Mouse (Mus musculus) embryo, embryonic 9.5 days (tissue): Measurements from ENCODE around the gene Kcnj6.
"Not testable (repeated sequence)": the region's sequence is repeated elsewhere in the genome, so short reads cannot be mapped to it uniquely, and the experiment has no call there.

Experiments
- DNase-seq: peaks from one replicate; pipeline ENCODE4 v3.0.0-alpha.2; 2017; ENCODE audit errors: extremely low spot score

Kcnj6 gene

GRCm38 (mm10) chr16:94850393-94850792, 147.1 kb downstream of the Kcnj6 start:
- DNase-seq: no peak

DNA sequence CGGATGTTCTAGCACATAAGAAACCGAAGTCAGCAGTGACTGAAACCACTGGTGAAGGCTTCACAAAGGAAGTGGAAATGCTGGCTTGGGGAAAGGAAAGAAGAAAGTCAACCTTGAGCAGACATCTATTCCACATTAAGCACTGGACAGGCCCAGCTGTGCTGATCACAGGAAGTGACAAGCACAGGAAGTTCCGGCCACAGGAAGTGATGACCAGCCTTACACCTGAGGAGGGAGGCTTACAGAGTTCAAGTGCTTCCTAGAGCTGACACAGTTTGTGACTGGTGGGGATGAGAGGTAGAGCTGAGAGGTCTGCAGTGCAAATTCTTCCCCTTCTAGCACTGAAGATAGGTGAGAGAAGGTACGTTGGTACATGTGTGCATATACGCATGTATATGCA, 151.5 kb downstream of the Kcnj6 start:
- no peak for DNase-seq

- DNase-seq: no peak
Measured at GRCm38 (mm10) chr16:94844769-94845168, 152.7 kb downstream of the Kcnj6 start.

- DNase-seq: no peak
Measured at GRCm38 (mm10) chr16:94839398-94839797, 158.1 kb downstream of the Kcnj6 start.

DNA sequence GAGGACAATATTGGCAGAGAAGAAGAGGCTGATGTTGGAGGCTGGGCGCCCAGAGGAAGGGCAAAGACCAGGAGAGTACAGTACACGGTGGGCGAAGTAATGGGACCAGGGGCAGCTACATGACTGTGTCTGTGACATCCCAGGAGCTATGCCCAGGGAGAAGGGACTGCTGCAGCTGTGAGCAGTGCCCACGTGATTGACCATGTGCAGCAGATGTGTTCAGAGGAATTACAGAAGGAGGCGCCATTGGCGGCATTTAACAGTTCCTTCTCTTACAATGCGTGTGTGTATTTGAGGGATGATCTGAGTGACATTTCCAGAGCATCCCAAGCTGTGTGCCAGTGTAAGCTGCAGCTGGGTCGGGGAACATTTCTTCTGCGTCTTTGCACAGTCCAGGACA, 159.6 kb downstream of the Kcnj6 start:
- no peak for DNase-seq

GRCm38 (mm10) chr16:94834502-94834901, 163.0 kb downstream of the Kcnj6 start:
- DNase-seq: no peak

DNA sequence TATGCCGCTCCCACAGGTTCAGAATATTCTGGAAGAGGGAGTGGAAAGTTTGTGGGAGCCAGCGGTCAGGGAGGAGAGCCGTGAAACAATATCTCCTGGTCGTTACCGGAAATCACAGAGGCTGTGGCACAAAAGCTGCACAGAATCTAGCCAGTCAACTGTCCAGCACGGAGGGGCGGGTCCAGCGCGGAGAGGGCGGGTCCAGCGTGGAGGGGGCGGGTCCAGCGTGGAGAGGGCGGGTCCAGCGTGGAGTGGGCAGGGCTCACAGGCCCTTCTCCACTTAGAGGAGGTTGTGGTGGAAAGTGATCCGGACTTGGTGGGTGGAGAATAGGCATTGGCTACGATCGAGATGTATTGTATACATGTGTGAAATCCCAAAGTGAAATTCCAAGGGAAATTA, 169.3 kb downstream of the Kcnj6 start:
- no peak for DNase-seq

DNA sequence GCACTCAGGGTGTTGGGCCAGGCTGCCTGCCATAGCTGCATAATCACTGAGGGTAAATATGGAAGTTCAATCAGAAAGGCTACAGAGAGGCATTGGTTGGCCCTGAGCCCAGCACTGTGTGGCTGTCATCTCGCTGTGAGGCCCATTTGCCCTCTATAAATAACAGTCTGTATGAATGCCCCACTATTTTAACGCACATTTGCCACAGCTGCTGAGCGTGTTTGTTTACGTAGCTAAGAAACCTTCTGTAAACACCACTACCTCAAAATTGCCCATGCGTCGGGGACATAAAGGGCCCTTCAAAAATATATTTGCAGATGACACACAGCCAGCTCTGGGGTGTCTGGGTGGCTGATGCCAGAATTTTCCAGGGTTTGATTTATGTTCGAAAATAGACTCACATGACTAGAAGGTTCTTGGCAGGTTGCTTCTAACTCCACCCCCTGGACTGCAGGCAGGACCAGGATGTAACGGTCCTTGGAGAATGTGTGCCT, 170.4 kb downstream of the Kcnj6 start:
- no peak for DNase-seq

DNA sequence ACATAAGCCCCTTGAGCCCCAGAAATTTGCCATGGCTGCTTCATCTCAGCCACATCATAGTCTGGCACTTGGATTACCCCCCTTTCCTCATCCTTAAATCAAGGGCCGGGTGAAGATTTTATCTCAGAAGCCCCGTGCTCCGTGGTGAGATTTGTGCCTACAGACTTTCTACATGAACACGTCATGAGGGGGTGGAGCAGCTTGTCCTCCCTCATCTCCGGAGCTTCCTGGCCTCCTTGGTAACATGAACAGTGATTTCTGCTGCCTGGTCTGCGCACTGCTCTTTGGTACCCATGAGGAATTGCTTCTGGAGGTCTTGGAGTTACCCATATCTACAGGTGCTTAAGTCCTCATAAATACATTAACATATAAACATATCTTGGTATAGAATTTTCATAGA, 172.2 kb downstream of the Kcnj6 start:
- no peak for DNase-seq

GRCm38 (mm10) chr16:94822611-94823010, 174.9 kb downstream of the Kcnj6 start:
- no peak for DNase-seq

DNA sequence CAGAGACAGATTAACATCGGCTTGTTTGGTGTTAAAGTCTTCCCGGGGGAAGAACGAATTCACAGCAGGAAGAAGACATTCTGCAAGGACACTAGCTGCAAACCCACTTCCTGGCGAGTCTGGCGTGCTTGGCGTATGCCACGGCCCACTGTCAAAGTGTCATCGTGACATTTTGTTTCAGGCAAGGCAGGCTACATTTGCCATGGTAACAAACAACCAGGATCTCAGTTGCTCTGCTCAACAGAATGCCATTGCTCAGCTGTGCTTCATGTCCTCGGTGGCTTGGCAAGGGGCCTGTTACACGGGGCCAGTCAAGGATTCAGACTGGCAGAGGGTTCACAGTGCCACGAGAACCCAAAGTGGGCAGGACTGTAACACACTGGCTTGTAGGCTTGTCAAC, 175.9 kb downstream of the Kcnj6 start:
- DNase-seq: no peak

GRCm38 (mm10) chr16:94816391-94816790, 181.1 kb downstream of the Kcnj6 start:
- DNase-seq: peak; percentile 53

GRCm38 (mm10) chr16:94815891-94816290, 181.6 kb downstream of the Kcnj6 start:
- no peak for DNase-seq

GRCm38 (mm10) chr16:94809286-94809685, 188.2 kb downstream of the Kcnj6 start:
- DNase-seq: not testable (repeated sequence)

GRCm38 (mm10) chr16:94798241-94798640, 199.3 kb downstream of the Kcnj6 start:
- DNase-seq: no peak

DNA sequence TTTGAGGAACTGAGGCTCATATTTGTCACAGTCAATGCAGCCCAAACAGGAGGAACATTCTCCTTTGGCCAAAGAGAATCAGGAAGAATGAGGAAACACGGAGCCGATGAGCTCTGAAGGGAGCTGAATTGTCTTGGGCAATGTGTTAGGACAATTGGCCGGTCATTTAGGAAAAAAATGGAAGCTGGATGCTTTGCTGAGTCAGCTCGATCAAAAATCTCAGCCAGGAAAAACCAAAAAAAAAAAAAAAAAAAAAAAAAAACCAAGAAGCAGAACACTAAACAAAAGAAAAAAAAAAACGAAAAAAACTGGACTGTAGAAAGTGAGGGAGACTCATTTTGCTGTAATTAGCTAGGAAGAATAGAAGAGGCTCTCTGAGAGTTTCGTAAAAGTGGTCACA, 200.1 kb downstream of the Kcnj6 start:
- no peak for DNase-seq

DNA sequence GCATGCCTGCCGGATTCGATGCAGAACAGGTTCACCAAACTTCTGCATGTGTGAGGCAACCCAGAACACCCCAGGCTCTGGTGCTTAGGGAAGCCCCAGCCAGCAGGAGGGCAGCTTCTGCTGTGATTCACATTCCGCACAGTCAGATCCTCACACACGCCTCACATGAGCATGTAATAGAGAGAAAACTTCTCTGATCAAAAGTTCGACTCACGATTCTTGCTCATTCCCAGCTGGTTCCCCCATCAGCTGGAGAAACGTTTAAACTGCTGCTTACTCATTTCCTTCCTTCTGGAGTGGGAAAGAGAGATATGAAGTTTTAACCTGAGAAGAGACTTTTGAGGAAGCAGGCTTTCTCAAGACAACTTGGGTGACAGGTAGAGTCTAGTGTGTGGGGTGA, 204.5 kb downstream of the Kcnj6 start:
- no peak for DNase-seq

DNA sequence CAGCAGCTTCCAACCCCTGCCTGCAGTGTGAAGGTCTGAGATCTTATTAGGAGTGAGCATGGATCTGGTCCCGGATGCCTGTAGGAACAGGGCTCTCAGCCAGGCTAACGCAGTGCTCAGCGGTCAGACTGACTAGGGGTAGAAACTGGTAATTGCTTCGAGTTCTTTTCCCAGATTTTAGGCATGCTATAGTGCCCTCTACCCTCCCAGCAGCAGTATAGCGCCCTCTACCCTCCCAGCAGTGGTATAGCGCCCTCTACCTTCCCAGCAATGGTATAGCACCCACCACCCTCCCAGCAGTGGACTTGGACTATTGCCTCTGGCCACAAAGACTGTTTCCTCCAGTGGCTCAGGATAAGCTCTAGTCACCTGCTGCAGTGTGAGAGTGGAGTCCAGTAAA, 207.5 kb downstream of the Kcnj6 start:
- peak; percentile 28 for DNase-seq

DNA sequence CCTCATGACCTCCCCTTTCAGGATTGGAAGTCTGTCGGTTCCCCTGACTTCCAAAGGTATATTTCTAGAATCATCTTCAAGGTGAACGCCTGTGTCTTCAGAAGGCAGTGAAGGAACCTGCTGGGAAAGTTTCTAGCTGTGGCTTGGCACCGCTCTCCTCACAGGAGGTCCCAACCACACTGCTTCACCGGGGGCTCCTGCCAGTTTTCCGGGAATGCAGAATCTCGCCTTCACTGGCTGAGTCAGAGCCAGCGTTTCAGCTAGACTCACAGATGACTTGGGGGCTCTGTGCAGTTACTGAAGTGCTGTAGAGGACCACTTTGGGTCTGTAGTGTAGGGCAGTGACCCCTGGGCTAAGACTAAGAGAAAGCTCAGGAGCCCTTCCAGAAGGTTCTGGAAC, 208.8 kb downstream of the Kcnj6 start:
- no peak for DNase-seq

DNA sequence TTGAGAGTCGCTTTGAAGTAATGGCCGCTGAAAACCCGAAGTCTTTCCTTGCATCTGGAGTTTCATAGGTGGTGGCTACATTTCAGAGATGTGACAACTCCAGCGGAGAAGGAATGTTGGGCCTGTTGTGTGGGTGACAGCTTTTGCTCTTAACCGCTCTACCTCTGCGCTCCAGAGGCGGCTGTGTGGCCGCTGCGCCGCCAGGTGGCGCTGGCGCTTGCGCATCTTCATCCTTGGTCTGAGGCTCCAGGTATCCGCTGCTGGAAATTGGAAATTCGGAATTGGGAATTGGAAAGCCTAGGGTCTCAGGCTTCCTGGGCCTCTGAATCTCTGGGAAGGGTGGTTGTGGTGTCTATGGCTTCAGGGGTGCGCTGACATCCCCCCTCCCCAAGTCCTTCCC, 209.3 kb downstream of the Kcnj6 start:
- DNase-seq: peak; percentile 64

DNA sequence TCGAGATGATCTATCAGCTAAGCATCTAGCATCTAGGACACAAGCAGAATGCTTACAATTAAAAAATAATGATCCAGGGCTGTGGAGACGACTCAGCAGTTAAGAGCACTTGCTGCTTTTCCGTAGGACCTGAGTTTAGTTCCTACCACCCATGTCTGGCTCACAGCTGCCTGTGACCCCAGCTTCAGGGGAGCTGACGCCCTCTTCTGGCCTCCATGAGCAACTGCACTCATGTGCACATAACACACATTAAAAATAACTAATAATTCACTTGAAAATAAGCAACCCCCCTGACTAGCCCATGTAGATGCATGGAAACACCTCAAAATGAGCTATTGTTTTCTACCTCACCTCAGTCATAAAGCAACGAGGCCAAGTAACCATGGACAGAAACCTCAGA, 211.6 kb downstream of the Kcnj6 start:
- no peak for DNase-seq

DNA sequence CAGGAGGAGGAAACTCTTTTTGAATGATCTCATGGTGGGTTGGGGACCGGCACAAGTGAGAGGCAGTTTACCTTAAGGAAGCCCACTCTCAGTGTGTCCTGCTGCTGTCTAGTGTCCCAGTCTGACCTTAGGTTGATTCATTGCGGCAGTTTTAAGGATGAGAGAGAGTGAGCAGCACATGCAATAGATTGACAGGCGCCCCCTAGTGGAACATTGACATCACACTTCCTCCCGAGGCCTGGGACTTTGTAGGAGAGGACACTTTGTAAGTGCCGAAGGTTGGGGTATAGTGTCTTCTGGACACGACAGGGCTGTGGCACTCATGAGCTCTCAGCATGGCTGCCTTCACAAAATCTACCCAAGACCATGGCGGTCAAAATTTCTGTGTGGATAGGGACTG, 213.8 kb downstream of the Kcnj6 start:
- DNase-seq: no peak

DNA sequence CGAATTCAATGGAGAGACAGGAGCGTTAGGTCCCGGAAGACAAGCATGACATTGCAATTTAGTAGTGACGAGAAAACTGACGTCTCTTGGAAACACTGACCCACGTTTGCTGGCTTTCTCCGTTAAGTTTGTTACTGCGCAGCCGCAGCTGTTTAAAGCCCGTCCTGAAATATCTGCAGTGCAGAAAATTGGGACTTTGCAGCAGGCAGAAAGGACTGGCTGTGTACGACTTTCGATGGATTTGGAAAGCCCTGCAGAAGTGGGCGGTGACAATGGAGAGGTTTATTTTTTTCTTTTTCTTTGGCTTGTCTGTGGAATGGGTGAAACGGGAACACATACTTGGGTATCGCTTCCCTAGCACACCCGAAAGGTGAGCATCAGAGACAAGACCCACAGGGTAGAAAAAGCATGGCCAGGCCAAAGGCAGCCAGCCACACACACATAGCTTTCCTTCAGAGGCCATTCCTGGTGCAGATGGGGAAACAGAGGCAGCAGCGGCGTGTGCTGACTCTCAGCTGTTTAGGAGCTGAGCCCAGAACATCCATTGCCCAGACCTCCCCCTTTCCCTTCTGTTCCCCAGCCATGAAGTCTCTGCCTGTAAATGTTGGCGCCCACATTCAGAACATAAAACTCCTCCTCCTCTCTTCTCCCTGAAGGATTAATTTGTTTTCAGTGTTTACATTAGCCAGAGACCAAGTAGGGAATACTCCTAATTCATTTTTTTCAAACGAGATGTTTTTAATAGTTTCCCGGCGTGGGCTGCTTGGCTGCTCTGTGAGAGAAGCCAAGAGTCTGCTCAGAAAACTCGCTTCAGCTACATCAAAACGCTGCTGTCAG, 215.2 kb downstream of the Kcnj6 start:
- DNase-seq: no peak

GRCm38 (mm10) chr16:94773928-94774327, 223.6 kb downstream of the Kcnj6 start:
- no peak for DNase-seq
